Mouse (Mus musculus): ENCODE results near the gene Enpp1. TPM values are rescaled to one million over a fixed set of nuclear protein-coding genes. Genes with fewer than 3 reads are reported as not detected.
A peak's percentile ranks its signal among the peaks of the same experiment; 100 is the strongest.

Enpp1 gene
- polyA plus RNA-seq, 1 experiment: 2.4 TPM

- Histone ChIP-seq H3K4me3 (replicated peaks; ENCODE audit: extremely low read depth, low read depth, low read length) (no peak overlapping the region), H3K4me1 (ENCODE audit: control insufficient read depth, insufficient read depth, low read length) (no peaks in the 10 kb centered on the region)
- TF ChIP-seq POLR2A (IDR thresholded peaks at IDR 0.05; ENCODE audit: borderline replicate concordance, extremely low read depth, low read depth, low read length) (no peak), CTCF (IDR thresholded peaks at IDR 0.05; ENCODE audit: insufficient read depth, low read length) (no peak)
- 69% methylated on average over 9 of the region's 9 CpGs for WGBS
- no peak for DNase-seq
Observed at GRCm38 (mm10) chr10:24609766-24610165, 102.2 kb downstream of the Enpp1 start.

DNA sequence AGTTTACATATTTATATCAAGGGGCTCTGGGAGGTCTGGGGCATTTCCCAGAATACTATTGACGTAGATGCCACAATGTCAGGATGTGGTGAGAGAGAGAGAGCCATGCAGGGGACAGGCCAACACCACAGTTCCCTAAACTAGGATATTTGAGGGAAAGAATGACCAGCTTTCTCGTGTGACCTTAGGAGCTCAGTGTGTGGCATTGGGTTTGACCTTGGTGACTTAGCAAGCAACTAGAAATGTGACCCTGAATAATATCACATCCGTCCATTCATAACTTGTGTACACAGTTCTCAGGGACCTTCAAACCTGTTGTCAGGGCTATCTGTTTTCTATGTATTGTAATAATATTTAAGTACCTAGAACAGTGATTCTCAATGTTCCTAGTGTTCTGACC lies 102.8 kb downstream of the Enpp1 start:
- no peak for DNase-seq
- WGBS: 78% methylated on average over 3 of the region's 3 CpGs
- TF ChIP-seq CTCF (IDR thresholded peaks at IDR 0.05; ENCODE audit: insufficient read depth, low read length): no peak
- no peak for TF ChIP-seq POLR2A (IDR thresholded peaks at IDR 0.05; ENCODE audit: borderline replicate concordance, extremely low read depth, low read depth, low read length)
- no peaks in the 10 kb centered on the region for H3K4me1 ChIP-seq (ENCODE audit: control insufficient read depth, insufficient read depth, low read length)
- no peak overlapping the region for H3K4me3 ChIP-seq (replicated peaks; ENCODE audit: extremely low read depth, low read depth, low read length)

- DNase-seq: no peak
- H3K4me1 ChIP-seq (ENCODE audit: control insufficient read depth, insufficient read depth, low read length): no peaks in the 10 kb centered on the region
- no peak overlapping the region for H3K4me3 ChIP-seq (replicated peaks; ENCODE audit: extremely low read depth, low read depth, low read length)
- TF ChIP-seq CTCF (IDR thresholded peaks at IDR 0.05; ENCODE audit: insufficient read depth, low read length) (no peak), POLR2A (IDR thresholded peaks at IDR 0.05; ENCODE audit: borderline replicate concordance, extremely low read depth, low read depth, low read length) (no peak)
Observed at GRCm38 (mm10) chr10:24603727-24604126, 108.2 kb downstream of the Enpp1 start.

GRCm38 (mm10) chr10:24603035-24603434 lies 108.9 kb downstream of the Enpp1 start:
- Histone ChIP-seq H3K4me3 (replicated peaks; ENCODE audit: extremely low read depth, low read depth, low read length) (no peak overlapping the region), H3K4me1 (ENCODE audit: control insufficient read depth, insufficient read depth, low read length) (no peaks in the 10 kb centered on the region)
- no peak for DNase-seq
- 63% methylated on average over 2 of the region's 2 CpGs for WGBS
- TF ChIP-seq POLR2A (IDR thresholded peaks at IDR 0.05; ENCODE audit: borderline replicate concordance, extremely low read depth, low read depth, low read length) (no peak), CTCF (IDR thresholded peaks at IDR 0.05; ENCODE audit: insufficient read depth, low read length) (no peak)

GRCm38 (mm10) chr10:24599802-24600201 lies 112.2 kb downstream of the Enpp1 start:
- TF ChIP-seq CTCF (IDR thresholded peaks at IDR 0.05; ENCODE audit: insufficient read depth, low read length) (no peak), POLR2A (IDR thresholded peaks at IDR 0.05; ENCODE audit: borderline replicate concordance, extremely low read depth, low read depth, low read length) (no peak)
- 55% methylated on average over 5 of the region's 5 CpGs for WGBS
- H3K4me1 ChIP-seq (ENCODE audit: control insufficient read depth, insufficient read depth, low read length): no peaks in the 10 kb centered on the region
- H3K4me3 ChIP-seq (replicated peaks; ENCODE audit: extremely low read depth, low read depth, low read length): no peak overlapping the region
- DNase-seq: no peak

DNA sequence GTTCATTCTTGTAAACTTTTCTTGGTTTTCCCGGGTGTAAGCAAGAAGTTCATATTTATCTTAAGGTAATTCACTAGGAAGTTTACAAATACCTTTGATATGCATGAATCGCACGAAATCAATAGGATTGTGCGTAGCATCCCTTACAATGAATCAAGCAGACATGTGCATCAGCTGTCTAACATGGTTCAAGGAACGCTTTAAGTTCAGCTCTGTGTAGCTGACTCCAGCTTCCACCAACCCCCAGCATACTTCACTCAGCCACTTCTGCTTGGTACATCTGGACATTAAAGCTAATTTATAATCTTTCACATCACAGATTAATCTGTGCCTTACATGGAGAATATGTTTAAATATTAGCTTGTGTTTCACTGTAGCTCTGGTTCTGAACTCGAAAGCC lies 113.3 kb downstream of the Enpp1 start:
- WGBS: 83% methylated on average over 6 of the region's 6 CpGs
- Histone ChIP-seq H3K4me3 (replicated peaks; ENCODE audit: extremely low read depth, low read depth, low read length) (no peak overlapping the region), H3K4me1 (ENCODE audit: control insufficient read depth, insufficient read depth, low read length) (no peaks in the 10 kb centered on the region)
- DNase-seq: no peak
- no peak for TF ChIP-seq POLR2A (IDR thresholded peaks at IDR 0.05; ENCODE audit: borderline replicate concordance, extremely low read depth, low read depth, low read length)
- TF ChIP-seq CTCF (IDR thresholded peaks at IDR 0.05; ENCODE audit: insufficient read depth, low read length): no peak

GRCm38 (mm10) chr10:24597789-24598188 lies 114.2 kb downstream of the Enpp1 start:
- TF ChIP-seq CTCF (IDR thresholded peaks at IDR 0.05; ENCODE audit: insufficient read depth, low read length) (no peak), POLR2A (IDR thresholded peaks at IDR 0.05; ENCODE audit: borderline replicate concordance, extremely low read depth, low read depth, low read length) (peak; percentile 37; the same call in 1 of the 2 replicates)
- H3K4me3 ChIP-seq (replicated peaks; ENCODE audit: extremely low read depth, low read depth, low read length): no peak overlapping the region
- no peaks in the 10 kb centered on the region for H3K4me1 ChIP-seq (ENCODE audit: control insufficient read depth, insufficient read depth, low read length)
- no peak for DNase-seq
- WGBS: 65% methylated on average over 4 of the region's 4 CpGs

DNA sequence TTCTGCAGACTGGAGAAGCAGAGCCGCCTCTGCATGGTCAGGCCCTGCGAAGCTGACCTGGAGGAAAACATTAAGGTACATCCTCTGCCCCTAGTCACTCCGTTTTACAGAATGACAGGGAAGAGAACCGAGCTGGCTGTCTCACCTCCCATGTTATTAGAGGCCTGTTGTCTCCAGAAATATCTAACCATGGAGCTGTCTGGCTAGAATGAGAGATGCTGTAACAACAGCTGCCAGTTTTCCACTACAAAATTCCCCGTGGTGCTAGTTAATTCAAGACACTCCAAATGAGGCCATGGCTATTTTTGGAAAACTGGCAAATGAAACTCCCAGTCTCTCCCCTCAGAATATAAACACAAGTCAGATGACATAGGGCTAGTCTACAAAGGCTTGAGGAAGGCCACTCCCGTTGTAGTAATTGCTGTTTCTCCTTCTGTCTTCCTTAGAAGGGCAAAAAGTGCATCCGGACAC lies 115.1 kb downstream of the Enpp1 start:
- no peak for DNase-seq
- 27% methylated on average over 7 of the region's 7 CpGs for WGBS
- H3K4me3 ChIP-seq (replicated peaks; ENCODE audit: extremely low read depth, low read depth, low read length): peak overlapping the region; percentile 96
- H3K4me1 ChIP-seq (ENCODE audit: control insufficient read depth, insufficient read depth, low read length): peaks cover 6% of the 10 kb centered on the region
- TF ChIP-seq CTCF (IDR thresholded peaks at IDR 0.05; ENCODE audit: insufficient read depth, low read length) (no peak), POLR2A (IDR thresholded peaks at IDR 0.05; ENCODE audit: borderline replicate concordance, extremely low read depth, low read depth, low read length) (no peak; the same call in 1 of the 2 replicates)

DNA sequence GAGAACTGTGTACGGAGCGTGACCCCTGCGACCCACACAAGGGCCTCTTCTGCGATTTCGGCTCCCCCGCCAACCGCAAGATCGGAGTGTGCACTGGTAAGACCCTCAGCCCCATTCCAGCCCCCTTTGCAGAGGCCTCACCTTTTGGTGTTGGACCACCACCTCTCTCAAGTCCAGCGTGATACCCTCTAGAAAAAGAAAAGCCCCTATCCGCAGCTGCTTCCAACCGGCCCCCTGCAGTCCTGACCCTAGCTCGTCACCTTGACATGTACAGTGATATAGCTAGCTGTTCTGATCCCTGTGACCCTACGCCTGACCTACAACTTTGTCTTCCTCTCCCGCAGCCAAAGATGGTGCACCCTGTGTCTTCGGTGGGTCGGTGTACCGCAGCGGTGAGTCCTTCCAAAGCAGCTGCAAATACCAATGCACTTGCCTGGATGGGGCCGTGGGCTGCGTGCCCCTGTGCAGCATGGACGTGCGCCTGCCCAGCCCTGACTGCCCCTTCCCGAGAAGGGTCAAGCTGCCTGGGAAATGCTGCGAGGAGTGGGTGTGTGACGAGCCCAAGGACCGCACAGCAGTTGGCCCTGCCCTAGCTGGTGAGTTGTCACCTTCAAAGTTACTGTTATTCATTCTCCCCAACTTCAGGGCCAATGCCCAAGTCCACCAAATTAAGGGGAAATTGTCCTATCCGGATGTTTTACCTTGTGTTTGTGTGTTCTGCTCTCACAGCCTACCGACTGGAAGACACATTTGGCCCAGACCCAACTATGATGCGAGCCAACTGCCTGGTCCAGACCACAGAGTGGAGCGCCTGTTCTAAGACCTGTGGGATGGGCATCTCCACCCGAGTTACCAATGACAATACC lies 115.7 kb downstream of the Enpp1 start:
- WGBS: 17% methylated on average over 31 of the region's 31 CpGs
- DNase-seq: peak; percentile 51

More for the DNA sequence above, 115.7 kb downstream of the Enpp1 start:
- Histone ChIP-seq H3K4me1 (ENCODE audit: control insufficient read depth, insufficient read depth, low read length) (peaks cover 9% of the 10 kb centered on the region), H3K4me3 (replicated peaks; ENCODE audit: extremely low read depth, low read depth, low read length) (peak overlapping the region; percentile 96)
- TF ChIP-seq CTCF (IDR thresholded peaks at IDR 0.05; ENCODE audit: insufficient read depth, low read length) (no peak), POLR2A (IDR thresholded peaks at IDR 0.05; ENCODE audit: borderline replicate concordance, extremely low read depth, low read depth, low read length) (peak; percentile 64)
